Mouse (Mus musculus): ENCODE data around the gene Mgea5.

- TF ChIP-seq POLR2A (IDR thresholded peaks at IDR 0.05; ENCODE audit: control insufficient read depth in 1 of 2, insufficient read depth in 1 of 2, low read depth in 1 of 2, low read length in 2 of 2, poor library complexity in 1 of 2) (peak in 1 of 2 experiments; percentile 78; a peak in 3 of 4 replicates), USF1 (IDR thresholded peaks at IDR 0.05; ENCODE audit: low read depth, low read length) (no peak), ZMIZ1 (IDR thresholded peaks at IDR 0.05; ENCODE audit: low read depth, low read length) (peak; percentile 5; the same call in 1 of the 2 replicates), ZC3H11A (IDR thresholded peaks at IDR 0.05; ENCODE audit: low read depth, low read length) (no peak), TAL1 (IDR thresholded peaks at IDR 0.05; ENCODE audit: low read length) (no peak), CHD2 (IDR thresholded peaks at IDR 0.05; ENCODE audit: low read length) (no peak), CTCF (IDR thresholded peaks at IDR 0.05 in 2 of 3, conservative IDR thresholded peaks at IDR 0.05 in 1 of 3; ENCODE audit: control insufficient read depth in 1 of 3, insufficient read depth in 1 of 3, low read depth in 2 of 3, low read length in 3 of 3, poor library complexity in 1 of 3, severe bottlenecking in 1 of 3) (no peak), MAFK (IDR thresholded peaks at IDR 0.05; ENCODE audit: borderline replicate concordance, low read depth, low read length) (no peak), EP300 (IDR thresholded peaks at IDR 0.05; ENCODE audit: low read depth in 1 of 2, low read length in 2 of 2) (no peak), E2F4 (IDR thresholded peaks at IDR 0.05; ENCODE audit: borderline replicate concordance, low read depth, low read length) (no peak), BHLHE40 (IDR thresholded peaks at IDR 0.05; ENCODE audit: borderline replicate concordance, low read depth, low read length) (no peak)
These were observed 418 bp upstream of the Mgea5 start for GRCm38 (mm10) chr19:45783933-45784576.

All from MEL (cell line).